Mouse (Mus musculus) erythroblast, adult 5-6 weeks (primary cell): ENCODE data around the gene Tcte1. TPM values are rescaled to one million over a fixed set of nuclear protein-coding genes. Genes with fewer than 3 reads are reported as not detected.
A peak's percentile ranks its signal among the peaks of the same experiment; 100 is the strongest.

Experiments
- ATAC-seq: replicated peaks from 2 replicates; pipeline ENCODE4 v1.8.0; 2016; ENCODE audit warnings: moderate number of reproducible peaks, mild to moderate bottlenecking, moderate TSS enrichment, inconsistent platforms; ENCODE audit not compliant: poor library complexity, low FRiP score, severe bottlenecking
- total RNA-seq, 2 experiments: library from RNA; stranded (forward) in 1 of 2; stranded (reverse) in 1 of 2; fragments of 150-400 nt in 1 of 2; fragments of 200-764, 138-1000 nt in 1 of 2; gene quantifications; 2 replicates each; pipeline versions ENCODE4 v1.2.3 to v1.2.4; 2015 to 2017; ENCODE audit warnings: low replicate concordance in 2 of 2

The Tcte1 gene
- total RNA-seq, 2 experiments from 2014 or later: not detected

- no peak for ATAC-seq
These were observed 56.3 kb downstream of the Tcte1 start for GRCm38 (mm10) chr17:45579554-45579953.

- ATAC-seq: 0 out of 2 replicates have a peak, but pooled peaks have one; percentile 9
These were observed 57.8 kb downstream of the Tcte1 start for GRCm38 (mm10) chr17:45580958-45581477.

GRCm38 (mm10) chr17:45581567-45581983 lies 58.3 kb downstream of the Tcte1 start:
- ATAC-seq: peak; percentile 73

- ATAC-seq: peak; percentile 34
These were observed 59.0 kb downstream of the Tcte1 start for GRCm38 (mm10) chr17:45582188-45582587.

GRCm38 (mm10) chr17:45582715-45583355 lies 59.6 kb downstream of the Tcte1 start:
- ATAC-seq: no peak

GRCm38 (mm10) chr17:45584096-45584896 lies 61.1 kb downstream of the Tcte1 start:
- no peak for ATAC-seq

GRCm38 (mm10) chr17:45584939-45585678 lies 61.9 kb downstream of the Tcte1 start:
- ATAC-seq: no peak

- no peak for ATAC-seq
These were observed 62.7 kb downstream of the Tcte1 start for GRCm38 (mm10) chr17:45585725-45586448.

- ATAC-seq: no peak
These were observed 63.2 kb downstream of the Tcte1 start for GRCm38 (mm10) chr17:45586449-45586837.

GRCm38 (mm10) chr17:45588370-45588769 lies 65.1 kb downstream of the Tcte1 start:
- no peak for ATAC-seq

- no peak for ATAC-seq
These were observed 66.0 kb downstream of the Tcte1 start for GRCm38 (mm10) chr17:45589236-45589635.

GRCm38 (mm10) chr17:45589844-45590243 lies 66.6 kb downstream of the Tcte1 start:
- no peak for ATAC-seq

- no peak for ATAC-seq
These were observed 67.2 kb downstream of the Tcte1 start for GRCm38 (mm10) chr17:45590410-45590809.

GRCm38 (mm10) chr17:45591701-45592605 lies 68.7 kb downstream of the Tcte1 start:
- ATAC-seq: no peak

Other genes with a start within 250 kb of the Tcte1 start
- 24.5 and 31.5 TPM in 2 replicates for gene Cdc5l, start 89.7 kb upstream of the Tcte1 start, total RNA-seq (2015; ENCODE audit: low replicate concordance)
- 61.2 and 66.1 TPM in 2 replicates for gene Cdc5l, start 89.7 kb upstream of the Tcte1 start, total RNA-seq (2017; ENCODE audit: low replicate concordance)
- gene Spats1, start 48.0 kb upstream of the Tcte1 start, total RNA-seq (2015; ENCODE audit: low replicate concordance): not detected in 2 replicates
- 1.4 and 5.6 TPM in 2 replicates for gene Spats1, start 48.0 kb upstream of the Tcte1 start, total RNA-seq (2017; ENCODE audit: low replicate concordance)
- 2.7 TPM in 1 of 2 replicates, not detected in the other for gene Aars2, start 16.6 kb upstream of the Tcte1 start, total RNA-seq (2015; ENCODE audit: low replicate concordance)
- 1.5 and 3.7 TPM in 2 replicates for gene Aars2, start 16.6 kb upstream of the Tcte1 start, total RNA-seq (2017; ENCODE audit: low replicate concordance)
- gene Tmem151b, start 26.2 kb downstream of the Tcte1 start, total RNA-seq (2015; ENCODE audit: low replicate concordance): not detected in 2 replicates
- gene Tmem151b, start 26.2 kb downstream of the Tcte1 start, total RNA-seq (2017; ENCODE audit: low replicate concordance): not detected in 2 replicates
- gene Nfkbie, start 32.3 kb downstream of the Tcte1 start, total RNA-seq (2015; ENCODE audit: low replicate concordance): 1.5 and 1.7 TPM in 2 replicates
- gene Nfkbie, start 32.3 kb downstream of the Tcte1 start, total RNA-seq (2017; ENCODE audit: low replicate concordance): 1.1 and 1.5 TPM in 2 replicates
- gene Slc35b2, start 40.4 kb downstream of the Tcte1 start, total RNA-seq (2015; ENCODE audit: low replicate concordance): 16.5 and 25.2 TPM in 2 replicates
- gene Slc35b2, start 40.4 kb downstream of the Tcte1 start, total RNA-seq (2017; ENCODE audit: low replicate concordance): 2.2 and 21.7 TPM in 2 replicates
- 192 and 222 TPM in 2 replicates for gene Hsp90ab1, start 49.8 kb downstream of the Tcte1 start, total RNA-seq (2015; ENCODE audit: low replicate concordance)
- 246 and 293 TPM in 2 replicates for gene Hsp90ab1, start 49.8 kb downstream of the Tcte1 start, total RNA-seq (2017; ENCODE audit: low replicate concordance)
- 15.9 and 34.5 TPM in 2 replicates for gene Slc29a1, start 76.2 kb downstream of the Tcte1 start, total RNA-seq (2015; ENCODE audit: low replicate concordance)
- 32.9 and 46.5 TPM in 2 replicates for gene Slc29a1, start 76.2 kb downstream of the Tcte1 start, total RNA-seq (2017; ENCODE audit: low replicate concordance)
- not detected in 2 replicates for gene Mymx, start 78.7 kb downstream of the Tcte1 start, total RNA-seq (2015; ENCODE audit: low replicate concordance)
- gene Mymx, start 78.7 kb downstream of the Tcte1 start, total RNA-seq (2017; ENCODE audit: low replicate concordance): not detected in 2 replicates
- gene Capn11, start 135.9 kb downstream of the Tcte1 start, total RNA-seq (2015; ENCODE audit: low replicate concordance): 0.96 and 1.0 TPM in 2 replicates
- 0.94 and 0.98 TPM in 2 replicates for gene Capn11, start 135.9 kb downstream of the Tcte1 start, total RNA-seq (2017; ENCODE audit: low replicate concordance)
- gene Mrpl14, start 162.9 kb downstream of the Tcte1 start, total RNA-seq (2015; ENCODE audit: low replicate concordance): 7.3 and 12.5 TPM in 2 replicates
- 3.4 and 12.0 TPM in 2 replicates for gene Mrpl14, start 162.9 kb downstream of the Tcte1 start, total RNA-seq (2017; ENCODE audit: low replicate concordance)
- gene Tmem63b, start 163.5 kb downstream of the Tcte1 start, total RNA-seq (2015; ENCODE audit: low replicate concordance): 2.5 and 5.2 TPM in 2 replicates
- 0.43 and 3.9 TPM in 2 replicates for gene Tmem63b, start 163.5 kb downstream of the Tcte1 start, total RNA-seq (2017; ENCODE audit: low replicate concordance)
- not detected in 2 replicates for gene 1600014C23Rik, start 210.4 kb downstream of the Tcte1 start, total RNA-seq (2015; ENCODE audit: low replicate concordance)
- gene 1600014C23Rik, start 210.4 kb downstream of the Tcte1 start, total RNA-seq (2017; ENCODE audit: low replicate concordance): not detected in 2 replicates